In the genomic region with DNA sequence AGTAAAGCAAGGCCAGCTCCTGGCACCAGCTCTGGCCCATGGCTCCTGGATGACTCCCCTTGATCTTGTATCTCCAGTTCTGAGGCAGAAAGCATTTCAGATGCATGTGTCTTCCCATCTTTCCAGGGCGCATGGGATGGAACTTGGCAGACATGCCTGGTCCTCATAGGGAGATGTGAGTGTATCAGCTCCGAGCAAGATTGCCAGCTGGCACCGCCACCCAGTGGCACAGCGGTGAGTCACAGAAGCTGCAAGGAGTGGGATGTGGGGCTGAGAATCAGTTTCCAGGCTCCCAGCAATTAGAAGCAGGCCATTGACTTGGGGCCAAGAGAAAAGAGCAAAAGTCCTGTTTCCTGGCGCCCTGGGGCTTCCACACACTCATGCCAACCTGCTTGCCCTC, we compare ENCODE assay signal across 8 mouse cellular contexts. TPM values are rescaled to one million over a fixed set of nuclear protein-coding genes. Genes with fewer than 3 reads are reported as not detected.
DNase-seq lines count a peak whose midpoint lies in the region; ATAC-seq and TF ChIP-seq lines count a peak whose summit lies in the region.

No protein-coding gene starts in this region.

- no peak overlapping the region for H3K4me3 ChIP-seq in intestine, postnatal 0 days (ENCODE audit: low read depth, low read length)
- no peak overlapping the region for H3K4me3 ChIP-seq in intestine, embryonic 15.5 days (replicated peaks)
- no peak overlapping the region for H3K4me3 ChIP-seq in forebrain, embryonic 16.5 days (replicated peaks; ENCODE audit: low read length)
- H3K4me3 ChIP-seq in stomach, postnatal 0 days (ENCODE audit: low read depth, low read length): no peak overlapping the region

- H3K27me3 ChIP-seq in intestine, postnatal 0 days (replicated peaks; ENCODE audit: control insufficient read depth, insufficient read depth, low read length): no peaks in the 10 kb centered on the region
- no peaks in the 10 kb centered on the region for H3K27me3 ChIP-seq in intestine, embryonic 15.5 days (replicated peaks)
- H3K27me3 ChIP-seq in forebrain, embryonic 16.5 days (replicated peaks; ENCODE audit: control insufficient read depth, insufficient read depth, low read length): no peaks in the 10 kb centered on the region
- no peaks in the 10 kb centered on the region for H3K27me3 ChIP-seq in stomach, postnatal 0 days (ENCODE audit: control insufficient read depth, insufficient read depth, low read length)

- no peak overlapping the region for H3K4me2 ChIP-seq in intestine, postnatal 0 days (replicated peaks; ENCODE audit: low read depth)
- H3K4me2 ChIP-seq in intestine, embryonic 15.5 days (replicated peaks): no peak overlapping the region
- H3K4me2 ChIP-seq in forebrain, embryonic 16.5 days (ENCODE audit: low read length): no peak overlapping the region
- H3K4me2 ChIP-seq in stomach, postnatal 0 days (replicated peaks; ENCODE audit: low read depth): no peak overlapping the region

- DNase-seq in adrenal gland, postnatal 25 days: peak; percentile 69
- DNase-seq in left cerebral cortex, postnatal 25 days (ENCODE audit: low spot score in 2 of 2): peak; percentile 66 to 94
- DNase-seq in stomach, postnatal 0 days (ENCODE audit: low spot score): peak; percentile 50
- DNase-seq in c-Kit-positive CD71-positive TER-119-positive erythroid progenitor cells, embryonic 14.5 days (ENCODE audit: low spot score): no peak
- no peak for DNase-seq in spleen, postnatal 4 days (ENCODE audit: low spot score in 2 of 2)

- TF ChIP-seq CTCF in intestine, postnatal 0 days (IDR thresholded peaks at IDR 0.05; ENCODE audit: low read depth): peak; percentile 51
- TF ChIP-seq CTCF in stomach, postnatal 0 days (IDR thresholded peaks at IDR 0.05; ENCODE audit: low read depth): peak; percentile 49

- H3K36me3 ChIP-seq in intestine, postnatal 0 days (ENCODE audit: control insufficient read depth, insufficient read depth): no peaks in the 10 kb centered on the region
- H3K36me3 ChIP-seq in intestine, embryonic 15.5 days: no peaks in the 10 kb centered on the region
- no peaks in the 10 kb centered on the region for H3K36me3 ChIP-seq in forebrain, embryonic 16.5 days (ENCODE audit: control insufficient read depth, insufficient read depth)
- H3K36me3 ChIP-seq in stomach, postnatal 0 days (ENCODE audit: control insufficient read depth, insufficient read depth, low read length): no peaks in the 10 kb centered on the region

- WGBS in intestine, postnatal 0 days: 76% methylated on average over 5 of the region's 5 CpGs
- 74% methylated on average over 5 of the region's 5 CpGs for WGBS in intestine, embryonic 15.5 days
- WGBS in forebrain, embryonic 16.5 days: 49% methylated on average over 5 of the region's 5 CpGs
- 73% methylated on average over 5 of the region's 5 CpGs for WGBS in stomach, postnatal 0 days

- H3K4me1 ChIP-seq in intestine, postnatal 0 days (replicated peaks; ENCODE audit: control insufficient read depth, insufficient read depth, low read length): no peaks in the 10 kb centered on the region
- no peaks in the 10 kb centered on the region for H3K4me1 ChIP-seq in intestine, embryonic 15.5 days (replicated peaks)
- H3K4me1 ChIP-seq in forebrain, embryonic 16.5 days (replicated peaks; ENCODE audit: control insufficient read depth, insufficient read depth, low read length): no peaks in the 10 kb centered on the region; the same call in 1 of the 2 replicates
- no peaks in the 10 kb centered on the region for H3K4me1 ChIP-seq in stomach, postnatal 0 days (replicated peaks; ENCODE audit: control insufficient read depth, insufficient read depth)

- no peaks in the 10 kb centered on the region for H3K9me3 ChIP-seq in intestine, postnatal 0 days (ENCODE audit: control insufficient read depth)
- no peaks in the 10 kb centered on the region for H3K9me3 ChIP-seq in intestine, embryonic 15.5 days
- H3K9me3 ChIP-seq in forebrain, embryonic 16.5 days (ENCODE audit: control insufficient read depth, low read length): no peaks in the 10 kb centered on the region
- no peaks in the 10 kb centered on the region for H3K9me3 ChIP-seq in stomach, postnatal 0 days (ENCODE audit: control insufficient read depth, low read length)

- intact Hi-C loops in left cerebral cortex, postnatal 25 days (cut with DNase I): loop anchor here (2.0 kb wide), 1 partner anchor 83 kb away; the partner anchor contains the start of gene Tjp1

- no peak for TF ChIP-seq EP300 in stomach, postnatal 0 days (optimal IDR thresholded peaks at IDR 0.05)

- no peak for ATAC-seq in intestine, postnatal 0 days
- no peak for ATAC-seq in intestine, embryonic 15.5 days
- peak; percentile 75 for ATAC-seq in forebrain, embryonic 16.5 days
- ATAC-seq in stomach, postnatal 0 days (ENCODE audit: low FRiP score, low TSS enrichment): no peak

- no peak overlapping the region for H3K9ac ChIP-seq in intestine, postnatal 0 days (ENCODE audit: low read depth, low read length)
- no peak overlapping the region for H3K9ac ChIP-seq in intestine, embryonic 15.5 days
- H3K9ac ChIP-seq in forebrain, embryonic 16.5 days (replicated peaks; ENCODE audit: low read depth, low read length): no peak overlapping the region
- H3K9ac ChIP-seq in stomach, postnatal 0 days (ENCODE audit: low read length): no peak overlapping the region

- no peak overlapping the region for H3K27ac ChIP-seq in intestine, postnatal 0 days (ENCODE audit: low read depth, low read length)
- H3K27ac ChIP-seq in intestine, embryonic 15.5 days: no peak overlapping the region
- no peak overlapping the region for H3K27ac ChIP-seq in forebrain, embryonic 16.5 days (ENCODE audit: low read length)
- no peak overlapping the region for H3K27ac ChIP-seq in stomach, postnatal 0 days (replicated peaks)

RNA-seq across cellular contexts. Expression of gene Tarsl2, which starts 34.5 kb away (rescaled TPM):
- 3.8 TPM in 2 replicates for polyA plus RNA-seq in intestine, postnatal 0 days (2015; fragmentation: Nextera tagmentation; extraction: Ambion mirVana)
- polyA plus RNA-seq in intestine, embryonic 15.5 days (2015; fragmentation: Nextera tagmentation; extraction: Ambion mirVana): 7.6 and 8.0 TPM in 2 replicates
- 23.3 and 28.3 TPM in 2 replicates for total RNA-seq in adrenal gland, postnatal 25 days (2021)
- polyA plus RNA-seq in forebrain, embryonic 16.5 days (2015; fragmentation: Nextera tagmentation; extraction: Ambion mirVana): 14.6 and 16.6 TPM in 2 replicates
- total RNA-seq in left cerebral cortex, postnatal 25 days (2021): 10 to 100 TPM; 43.4 to 46.0 TPM
- polyA plus RNA-seq in stomach, postnatal 0 days (2015; fragmentation: Nextera tagmentation; extraction: Ambion mirVana): 5.2 and 6.2 TPM in 2 replicates

Comparison
In these comparisons a context has a peak if more than half of its experiments do, and no peak if none do; other contexts are left out.
1. DNase-seq: peak in adrenal gland, postnatal 25 days (single experiment), left cerebral cortex, postnatal 25 days (2 of 2) and stomach, postnatal 0 days (single experiment); none in c-Kit-positive CD71-positive TER-119-positive erythroid progenitor cells, embryonic 14.5 days (single experiment) and spleen, postnatal 4 days (0 of 2).